Mouse (Mus musculus) MN1 (cell line): ENCODE measurements around the gene Ccdc155.
A peak's percentile ranks its signal among the peaks of the same experiment; 100 is the strongest.

ENCODE experiments used
- DNase-seq: peaks from one replicate; pipeline ENCODE4 v3.0.0-alpha.2; 2016; ENCODE audit warnings: low spot score

The Ccdc155 gene

GRCm38 (mm10) chr7:45226421-45226820 lies 21.7 kb upstream of the Ccdc155 start:
- no peak for DNase-seq

GRCm38 (mm10) chr7:45224826-45225225 lies 20.1 kb upstream of the Ccdc155 start:
- no peak for DNase-seq

- no peak for DNase-seq
Measured at GRCm38 (mm10) chr7:45221680-45222079, 17.0 kb upstream of the Ccdc155 start.

GRCm38 (mm10) chr7:45216442-45217183 lies 11.9 kb upstream of the Ccdc155 start:
- DNase-seq: peak; percentile 74

- peak; percentile 64 for DNase-seq
Measured at GRCm38 (mm10) chr7:45215673-45216441, 11.2 kb upstream of the Ccdc155 start, which contains the start of gene Tead2. TSS of gene Tead2 (plus strand) at chr7:45215753.

- DNase-seq: peak; percentile 49
Measured at GRCm38 (mm10) chr7:45213708-45214107, 9.0 kb upstream of the Ccdc155 start.

GRCm38 (mm10) chr7:45212356-45212755 lies 7.7 kb upstream of the Ccdc155 start:
- peak; percentile 19 for DNase-seq

- no peak for DNase-seq
Measured at GRCm38 (mm10) chr7:45211851-45212251, 7.2 kb upstream of the Ccdc155 start, which contains the start of gene Dkkl1. TSS of gene Dkkl1 (minus strand) at chr7:45212147.

GRCm38 (mm10) chr7:45211070-45211469 lies 6.4 kb upstream of the Ccdc155 start:
- DNase-seq: no peak

- DNase-seq: no peak
Measured at GRCm38 (mm10) chr7:45208260-45208659, 3.6 kb upstream of the Ccdc155 start.

- no peak for DNase-seq
Measured at GRCm38 (mm10) chr7:45202654-45203053, 2.0 kb downstream of the Ccdc155 start.

GRCm38 (mm10) chr7:45198961-45199360 lies 5.7 kb downstream of the Ccdc155 start:
- no peak for DNase-seq

- DNase-seq: peak; percentile 85
Measured at GRCm38 (mm10) chr7:45198435-45198834, 6.3 kb downstream of the Ccdc155 start.

- DNase-seq: peak; percentile 57
Measured at GRCm38 (mm10) chr7:45196994-45197393, 7.7 kb downstream of the Ccdc155 start.

- DNase-seq: no peak
Measured at GRCm38 (mm10) chr7:45196176-45196535, 8.5 kb downstream of the Ccdc155 start.

- no peak for DNase-seq
Measured at GRCm38 (mm10) chr7:45195341-45196175, 9.1 kb downstream of the Ccdc155 start.

GRCm38 (mm10) chr7:45193871-45194785 lies 10.6 kb downstream of the Ccdc155 start:
- no peak for DNase-seq

- DNase-seq: no peak
Measured at GRCm38 (mm10) chr7:45193406-45193805, 11.3 kb downstream of the Ccdc155 start.

- DNase-seq: no peak
Measured at GRCm38 (mm10) chr7:45192585-45193310, 11.9 kb downstream of the Ccdc155 start.

- DNase-seq: peak; percentile 54
Measured at GRCm38 (mm10) chr7:45191803-45192363, 12.8 kb downstream of the Ccdc155 start.
